Mouse (Mus musculus): Measurements from ENCODE around the gene Psen2. TPM values are rescaled to one million over a fixed set of nuclear protein-coding genes. Genes with fewer than 3 reads are reported as not detected.

Psen2 gene
- polyA plus RNA-seq (2012; rRNA removed) (15.9 and 18.2 TPM in 2 replicates), polyA plus RNA-seq (2014; fragmentation: Nextera tagmentation; extraction: Ambion mirVana) (19.9 and 21.7 TPM in 2 replicates)

GRCm38 (mm10) chr1:180263364-180263997 is at the start of gene Psen2:
Psen2 (minus strand) TSS chr1:180263438.
- Histone ChIP-seq H3K9me3 (ENCODE audit: control insufficient read depth, low read length) (no peaks in the 10 kb centered on the region), H3K4me3 (ENCODE audit: insufficient read depth in 1 of 2, low read depth in 2 of 2, low read length in 2 of 2) (no peak within 1 kb of the TSS), H3K4me1 (replicated peaks; ENCODE audit: control insufficient read depth in 2 of 2, insufficient read depth in 2 of 2, low read length in 1 of 2) (peaks cover 43 to 50% of the 10 kb centered on the region in 2 experiments), H3K27me3 (ENCODE audit: control insufficient read depth, insufficient read depth, low read length) (no peaks in the 10 kb centered on the region), H3K9ac (replicated peaks) (no peak within 1 kb of the TSS), H3K27ac (peak within 1 kb of the TSS; percentile 53), H3K4me2 (ENCODE audit: low read depth) (peak within 1 kb of the TSS; percentile 68), H3K36me3 (replicated peaks; ENCODE audit: control insufficient read depth, insufficient read depth, low read depth) (no peaks in the 10 kb centered on the region)
- TF ChIP-seq EP300 (IDR thresholded peaks at IDR 0.05; ENCODE audit: low read depth) = no peak
- TF ChIP-seq CTCF (IDR thresholded peaks at IDR 0.05; ENCODE audit: low read depth) = peak; percentile 82
- 25% methylated on average over 7 of the region's 7 CpGs for WGBS (ENCODE audit: insufficient replicate concordance)
- no peak for ATAC-seq (ENCODE audit: insufficient read depth)
- no peak for DNase-seq (ENCODE audit: low read depth in 3 of 3, low spot score in 3 of 3)

GRCm38 (mm10) chr1:180312792-180313311 is 49.6 kb upstream of the Psen2 start:
- Histone ChIP-seq H3K9me3 (ENCODE audit: control insufficient read depth, low read length) (no peaks in the 10 kb centered on the region), H3K9ac (replicated peaks) (no peak overlapping the region), H3K36me3 (replicated peaks; ENCODE audit: control insufficient read depth, insufficient read depth, low read depth) (no peaks in the 10 kb centered on the region), H3K4me3 (ENCODE audit: insufficient read depth in 1 of 2, low read depth in 2 of 2, low read length in 2 of 2) (no peak overlapping the region), H3K4me1 (replicated peaks; ENCODE audit: control insufficient read depth in 2 of 2, insufficient read depth in 2 of 2, low read length in 1 of 2) (peaks cover 0 to 16% of the 10 kb centered on the region in 2 experiments; a peak in 2 of 4 replicates), H3K27me3 (ENCODE audit: control insufficient read depth, insufficient read depth, low read length) (peaks cover 8% of the 10 kb centered on the region; the same call in 1 of the 2 replicates), H3K4me2 (ENCODE audit: low read depth) (no peak overlapping the region), H3K27ac (no peak overlapping the region)
- DNase-seq (ENCODE audit: low read depth in 3 of 3, low spot score in 3 of 3) = no peak
- WGBS (ENCODE audit: insufficient replicate concordance) = 45% methylated on average over 6 of the region's 6 CpGs
- TF ChIP-seq EP300 (IDR thresholded peaks at IDR 0.05; ENCODE audit: low read depth) (no peak), CTCF (IDR thresholded peaks at IDR 0.05; ENCODE audit: low read depth) (no peak)
- no peak for ATAC-seq (ENCODE audit: insufficient read depth)

- no peak overlapping the region for H3K4me3 ChIP-seq (ENCODE audit: insufficient read depth in 1 of 2, low read depth in 2 of 2, low read length in 2 of 2)
These were observed 49.0 kb upstream of the Psen2 start for GRCm38 (mm10) chr1:180312286-180312685.

GRCm38 (mm10) chr1:180308897-180309296 is 45.7 kb upstream of the Psen2 start:
- Histone ChIP-seq H3K4me2 (ENCODE audit: low read depth) (no peak overlapping the region), H3K27ac (no peak overlapping the region), H3K4me1 (replicated peaks; ENCODE audit: control insufficient read depth in 2 of 2, insufficient read depth in 2 of 2, low read length in 1 of 2) (peaks cover 0 to 15% of the 10 kb centered on the region in 2 experiments), H3K36me3 (replicated peaks; ENCODE audit: control insufficient read depth, insufficient read depth, low read depth) (no peaks in the 10 kb centered on the region), H3K9ac (replicated peaks) (no peak overlapping the region), H3K27me3 (ENCODE audit: control insufficient read depth, insufficient read depth, low read length) (peaks cover 5% of the 10 kb centered on the region; the same call in 1 of the 2 replicates), H3K9me3 (ENCODE audit: control insufficient read depth, low read length) (no peaks in the 10 kb centered on the region), H3K4me3 (ENCODE audit: insufficient read depth in 1 of 2, low read depth in 2 of 2, low read length in 2 of 2) (no peak overlapping the region)
- 57% methylated on average over 4 of the region's 4 CpGs for WGBS (ENCODE audit: insufficient replicate concordance)
- DNase-seq (ENCODE audit: low read depth in 3 of 3, low spot score in 3 of 3) = no peak
- ATAC-seq (ENCODE audit: insufficient read depth) = no peak
- no peak for TF ChIP-seq EP300 (IDR thresholded peaks at IDR 0.05; ENCODE audit: low read depth)
- TF ChIP-seq CTCF (IDR thresholded peaks at IDR 0.05; ENCODE audit: low read depth) = no peak

More at GRCm38 (mm10) chr1:180312286-180312685, 49.0 kb upstream of the Psen2 start:
- TF ChIP-seq EP300 (IDR thresholded peaks at IDR 0.05; ENCODE audit: low read depth) = no peak
- Histone ChIP-seq H3K9me3 (ENCODE audit: control insufficient read depth, low read length) (no peaks in the 10 kb centered on the region), H3K27me3 (ENCODE audit: control insufficient read depth, insufficient read depth, low read length) (peaks cover 8% of the 10 kb centered on the region; the same call in 1 of the 2 replicates), H3K9ac (replicated peaks) (no peak overlapping the region), H3K36me3 (replicated peaks; ENCODE audit: control insufficient read depth, insufficient read depth, low read depth) (no peaks in the 10 kb centered on the region), H3K4me2 (ENCODE audit: low read depth) (no peak overlapping the region), H3K27ac (no peak overlapping the region), H3K4me1 (replicated peaks; ENCODE audit: control insufficient read depth in 2 of 2, insufficient read depth in 2 of 2, low read length in 1 of 2) (peaks cover 0 to 12% of the 10 kb centered on the region in 2 experiments; a peak in 3 of 4 replicates)
- WGBS (ENCODE audit: insufficient replicate concordance) = 48% methylated on average over 6 of the region's 6 CpGs
- ATAC-seq (ENCODE audit: insufficient read depth) = no peak
- no peak for DNase-seq (ENCODE audit: low read depth in 3 of 3, low spot score in 3 of 3)

- Histone ChIP-seq H3K4me2 (ENCODE audit: low read depth) (no peak overlapping the region), H3K4me1 (replicated peaks; ENCODE audit: control insufficient read depth in 2 of 2, insufficient read depth in 2 of 2, low read length in 1 of 2) (peaks cover 0 to 11% of the 10 kb centered on the region in 2 experiments), H3K36me3 (replicated peaks; ENCODE audit: control insufficient read depth, insufficient read depth, low read depth) (no peaks in the 10 kb centered on the region), H3K9me3 (ENCODE audit: control insufficient read depth, low read length) (no peaks in the 10 kb centered on the region), H3K27ac (no peak overlapping the region), H3K4me3 (ENCODE audit: insufficient read depth in 1 of 2, low read depth in 2 of 2, low read length in 2 of 2) (no peak overlapping the region), H3K9ac (replicated peaks) (no peak overlapping the region), H3K27me3 (ENCODE audit: control insufficient read depth, insufficient read depth, low read length) (no peaks in the 10 kb centered on the region)
- WGBS (ENCODE audit: insufficient replicate concordance) = 52% methylated on average over 2 of the region's 2 CpGs
- DNase-seq (ENCODE audit: low read depth in 3 of 3, low spot score in 3 of 3) (no peak), ATAC-seq (ENCODE audit: insufficient read depth) (no peak)
- TF ChIP-seq CTCF (IDR thresholded peaks at IDR 0.05; ENCODE audit: low read depth) = no peak
- TF ChIP-seq EP300 (IDR thresholded peaks at IDR 0.05; ENCODE audit: low read depth) = no peak
These were observed 44.4 kb upstream of the Psen2 start for GRCm38 (mm10) chr1:180307661-180308060.
